Mouse (Mus musculus) myocyte (in vitro differentiated cells): Measurements from ENCODE around the gene Hpca.

Experiments used
- CEBPB ChIP-seq: IDR thresholded peaks from 2 replicates; pipeline ENCODE4 v1.6.1; 2011; ENCODE audit warnings: mild to moderate bottlenecking, moderate library complexity; ENCODE audit not compliant: poor library complexity, insufficient read depth, severe bottlenecking
- E2F4 ChIP-seq: IDR thresholded peaks from one replicate; pipeline ENCODE4 v1.6.1; 2011; ENCODE audit warnings: mild to moderate bottlenecking, control low read depth, moderate library complexity; ENCODE audit not compliant: insufficient read depth
- MAX ChIP-seq: IDR thresholded peaks from one replicate; pipeline ENCODE4 v1.6.1; 2011; ENCODE audit warnings: low read depth, mild to moderate bottlenecking, control low read depth
- MYOD1 ChIP-seq, 3 experiments: IDR thresholded peaks; one replicate each; pipeline ENCODE4 v1.6.1; 2011; ENCODE audit warnings: control low read depth in 2 of 3, low read depth in 2 of 3, mild to moderate bottlenecking in 2 of 3, moderate library complexity in 1 of 3; ENCODE audit not compliant: insufficient read length in 2 of 3, control insufficient read depth in 1 of 3
- MYOG ChIP-seq, 3 experiments: IDR thresholded peaks; one replicate each; pipeline ENCODE4 v1.6.1; 2011; ENCODE audit warnings: control low read depth in 2 of 3, low read depth in 2 of 3, mild to moderate bottlenecking in 2 of 3; ENCODE audit not compliant: insufficient read length in 2 of 3, control insufficient read depth in 1 of 3, insufficient read depth in 1 of 3
- POLR2A ChIP-seq: IDR thresholded peaks from one replicate; pipeline ENCODE4 v1.6.1; 2011; ENCODE audit warnings: low read depth, mild to moderate bottlenecking, control low read depth, moderate library complexity; ENCODE audit not compliant: insufficient read length
- POLR2AphosphoS2 ChIP-seq: IDR thresholded peaks from one replicate; pipeline ENCODE4 v1.6.1; 2011; ENCODE audit warnings: low read depth, control low read depth; ENCODE audit not compliant: insufficient read length
- REST ChIP-seq: IDR thresholded peaks from one replicate; pipeline ENCODE4 v1.6.1; 2011; ENCODE audit warnings: mild to moderate bottlenecking, control low read depth, moderate library complexity; ENCODE audit not compliant: insufficient read depth, insufficient read length
- SRF ChIP-seq: IDR thresholded peaks from one replicate; pipeline ENCODE4 v1.6.1; 2011; ENCODE audit warnings: low read depth; ENCODE audit not compliant: control insufficient read depth, insufficient read length
- TCF12 ChIP-seq: IDR thresholded peaks from one replicate; pipeline ENCODE4 v1.6.1; 2011; ENCODE audit warnings: mild to moderate bottlenecking, control low read depth; ENCODE audit not compliant: poor library complexity, insufficient read depth, severe bottlenecking
- TCF3 ChIP-seq: IDR thresholded peaks from one replicate; pipeline ENCODE4 v1.6.1; 2011; ENCODE audit warnings: low read depth, control low read depth; ENCODE audit not compliant: insufficient read length
- USF1 ChIP-seq: IDR thresholded peaks from one replicate; pipeline ENCODE4 v1.6.1; 2011; ENCODE audit warnings: low read depth, mild to moderate bottlenecking, control low read depth, moderate library complexity

- TF ChIP-seq POLR2A (no peak), USF1 (no peak), MAX (no peak), E2F4 (no peak), MYOG (IDR thresholded peaks at IDR 0.05; ENCODE audit: control insufficient read depth in 1 of 3, insufficient read depth in 1 of 3, insufficient read length in 2 of 3, low read depth in 2 of 3) (peak in 2 of 3 experiments; percentile 21 to 36), POLR2AphosphoS2 (no peak), REST (peak; percentile 86), TCF3 (no peak), TCF12 (no peak), CEBPB (no peak), MYOD1 (IDR thresholded peaks at IDR 0.05; ENCODE audit: control insufficient read depth in 1 of 3, insufficient read length in 2 of 3, low read depth in 2 of 3) (no peak), SRF (no peak)
These were observed 1.1 kb downstream of the Hpca start for GRCm38 (mm10) chr4:129120520-129121445.
